ENCODE assay signal across 14 mouse cellular contexts in the genomic region with DNA sequence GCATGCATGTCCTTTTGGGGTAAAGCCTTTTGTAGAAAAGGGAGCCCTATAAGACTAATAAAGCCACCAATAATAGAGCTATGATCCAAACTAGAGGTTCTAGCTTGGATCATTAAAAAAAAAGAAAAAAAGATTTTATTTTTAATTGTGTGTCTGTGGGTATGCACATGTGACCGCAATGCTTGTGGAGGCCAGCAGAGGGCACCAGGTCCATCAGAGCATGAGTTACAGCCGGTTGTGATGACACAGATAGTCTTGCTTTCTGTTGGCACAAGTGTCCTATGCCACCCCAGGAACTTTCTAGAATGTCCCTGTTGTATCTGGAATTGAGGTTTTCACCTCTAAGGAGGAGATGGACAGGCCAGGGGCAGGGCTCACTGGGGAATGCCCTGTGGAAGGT. TPM values are rescaled to one million over a fixed set of nuclear protein-coding genes. Genes with fewer than 3 reads are reported as not detected.
DNase-seq lines count a peak whose midpoint lies in the region; ATAC-seq and TF ChIP-seq lines count a peak whose summit lies in the region.
"Had no signal": no experiment of that assay in that cellular context is flagged by ENCODE, and none has a peak within 500 bp of the region (broad histone marks: within the 10 kb centered on the region; RNA-seq: fewer than 3 reads in every experiment).

No protein-coding gene starts in this region.

- no peaks in the 10 kb centered on the region for H3K27me3 ChIP-seq in heart, adult 2 months (ENCODE audit: control insufficient read depth, insufficient read depth, low read length)
- peaks cover 5% of the 10 kb centered on the region for H3K27me3 ChIP-seq in midbrain, postnatal 0 days (ENCODE audit: insufficient read depth, low read length)
- H3K27me3 ChIP-seq in midbrain, embryonic 14.5 days (ENCODE audit: control insufficient read depth, insufficient read depth, low read length) = peaks cover 6% of the 10 kb centered on the region; the same call in 1 of the 2 replicates
- H3K27me3 ChIP-seq: heart, embryonic 13.5 days; kidney, embryonic 15.5 days; limb, embryonic 12.5 days had no signal

- peak; percentile 63 for TF ChIP-seq CTCF in heart, adult 2 months (IDR thresholded peaks at IDR 0.05)
- TF ChIP-seq CTCF in midbrain, postnatal 0 days (IDR thresholded peaks at IDR 0.05) = peak; percentile 34

- intact Hi-C loops in heart, adult 2 months (cut with DNase I) = no loop called here

- no peak for TF ChIP-seq EP300 in heart, adult 2 months (IDR thresholded peaks at IDR 0.05; ENCODE audit: insufficient read depth, low read depth, low read length)

- H3K36me3 ChIP-seq in heart, adult 2 months (ENCODE audit: control insufficient read depth, insufficient read depth, low read length) = no peaks in the 10 kb centered on the region
- H3K36me3 ChIP-seq in midbrain, postnatal 0 days (ENCODE audit: insufficient read depth, low read length) = no peaks in the 10 kb centered on the region
- peaks cover 3% of the 10 kb centered on the region; the same call in 1 of the 2 replicates for H3K36me3 ChIP-seq in midbrain, embryonic 14.5 days (ENCODE audit: control insufficient read depth, insufficient read depth, low read length)

- H3K9me3 ChIP-seq in midbrain, postnatal 0 days (ENCODE audit: low read length) = no peaks in the 10 kb centered on the region; the same call in 1 of the 2 replicates
- H3K9me3 ChIP-seq in midbrain, embryonic 14.5 days (ENCODE audit: control insufficient read depth, low read length) = no peaks in the 10 kb centered on the region
- H3K9me3 ChIP-seq: forebrain, embryonic 13.5 days; kidney, embryonic 15.5 days; limb, embryonic 12.5 days; midbrain, embryonic 13.5 days had no signal

- no peak overlapping the region for H3K27ac ChIP-seq in heart, adult 2 months
- no peak overlapping the region for H3K27ac ChIP-seq in midbrain, postnatal 0 days (ENCODE audit: low read depth, low read length)
- no peak overlapping the region for H3K27ac ChIP-seq in midbrain, embryonic 14.5 days (replicated peaks; ENCODE audit: low read depth, low read length)
- H3K27ac ChIP-seq: forebrain, embryonic 13.5 days; heart, embryonic 13.5 days; kidney, embryonic 15.5 days; limb, embryonic 12.5 days; midbrain, embryonic 13.5 days had no signal

- DNase-seq in heart, adult 2 months = no peak
- no peak for DNase-seq in heart, adult 8-10 months (ENCODE audit: low spot score)
- DNase-seq in midbrain, postnatal 0 days (ENCODE audit: low spot score) = no peak
- no peak for DNase-seq in midbrain, embryonic 14.5 days
- peak; percentile 79 for DNase-seq in ZHBTc4 (ENCODE audit: low read depth, low spot score)
- peak; percentile 70 for DNase-seq in naive thymus-derived CD4-positive, alpha-beta T cell, adult 2 months (ENCODE audit: low read depth)
- no peak for DNase-seq in retina, postnatal 1 day
- no peak for DNase-seq in left cerebral cortex, adult 9 months (ENCODE audit: low spot score in 2 of 2)

- H3K4me3 ChIP-seq in heart, adult 2 months = no peak overlapping the region
- no peak overlapping the region for H3K4me3 ChIP-seq in midbrain, postnatal 0 days (ENCODE audit: low read depth, low read length)
- no peak overlapping the region for H3K4me3 ChIP-seq in midbrain, embryonic 14.5 days (replicated peaks; ENCODE audit: low read depth, low read length)
- H3K4me3 ChIP-seq: forebrain, embryonic 13.5 days; heart, embryonic 13.5 days; kidney, embryonic 15.5 days; limb, embryonic 12.5 days; midbrain, embryonic 13.5 days had no signal

- H3K4me2 ChIP-seq in midbrain, postnatal 0 days (ENCODE audit: low read depth, low read length, poor library complexity, severe bottlenecking) = no peak overlapping the region
- no peak overlapping the region for H3K4me2 ChIP-seq in midbrain, embryonic 14.5 days (ENCODE audit: low read length)
- H3K4me2 ChIP-seq: forebrain, embryonic 13.5 days; heart, embryonic 13.5 days; kidney, embryonic 15.5 days; limb, embryonic 12.5 days; midbrain, embryonic 13.5 days had no signal

- H3K79me2 ChIP-seq in heart, adult 2 months (replicated peaks; ENCODE audit: control insufficient read depth, insufficient read depth, low read length) = 0 out of 2 replicates have a peak, but pooled peaks cover 1% of the 10 kb centered on the region

- no peak for ATAC-seq in midbrain, postnatal 0 days (ENCODE audit: low FRiP score)
- ATAC-seq in midbrain, embryonic 14.5 days (ENCODE audit: low FRiP score, low TSS enrichment) = no peak
- ATAC-seq: forebrain, embryonic 13.5 days; midbrain, embryonic 13.5 days had no signal

- WGBS in heart, adult 2 months = 90% methylated on average over 2 of the region's 2 CpGs
- WGBS in midbrain, postnatal 0 days = 92% methylated on average over 2 of the region's 2 CpGs
- WGBS in midbrain, embryonic 14.5 days = 89% methylated on average over 2 of the region's 2 CpGs

- no peak overlapping the region for H3K9ac ChIP-seq in heart, adult 2 months (ENCODE audit: low read depth, low read length)
- no peak overlapping the region for H3K9ac ChIP-seq in midbrain, postnatal 0 days (replicated peaks; ENCODE audit: low read length, poor library complexity, severe bottlenecking)
- no peak overlapping the region for H3K9ac ChIP-seq in midbrain, embryonic 14.5 days (replicated peaks; ENCODE audit: low read length)
- H3K9ac ChIP-seq: forebrain, embryonic 13.5 days; heart, embryonic 13.5 days; kidney, embryonic 15.5 days; limb, embryonic 12.5 days; midbrain, embryonic 13.5 days had no signal

- TF ChIP-seq POLR2A in heart, adult 2 months (IDR thresholded peaks at IDR 0.05; ENCODE audit: insufficient read depth, low read depth, low read length) = no peak

- H3K4me1 ChIP-seq in heart, adult 2 months (ENCODE audit: control insufficient read depth, insufficient read depth, low read length) = peaks cover 24% of the 10 kb centered on the region
- no peaks in the 10 kb centered on the region for H3K4me1 ChIP-seq in midbrain, postnatal 0 days (ENCODE audit: insufficient read depth, low read length)
- 0 out of 2 replicates have a peak, but pooled peaks cover 3% of the 10 kb centered on the region for H3K4me1 ChIP-seq in midbrain, embryonic 14.5 days (ENCODE audit: control insufficient read depth, insufficient read depth, low read length)

RNA-seq across cellular contexts. Expression of a gene that starts 5.4 kb away (rescaled TPM):
- 10 to 100 TPM; 60.8 to 75.0 TPM for total RNA-seq in heart, adult 2 months (2021)
- polyA plus RNA-seq in heart, adult 2 months (2012; rRNA removed) = 133 and 137 TPM in 2 replicates
- 10 to 100 TPM; 46.0 to 70.3 (median 55.0) TPM for total RNA-seq in heart, adult 8-10 months (2022)
- 32.4 TPM in 2 replicates for total RNA-seq in midbrain, postnatal 0 days (2014; rRNA removed)
- polyA plus RNA-seq in midbrain, postnatal 0 days (2015; fragmentation: Nextera tagmentation; extraction: Ambion mirVana) = 53.7 and 56.0 TPM in 2 replicates
- polyA plus RNA-seq in midbrain, embryonic 14.5 days (2014; fragmentation: Nextera tagmentation; extraction: Ambion mirVana) = 23.9 and 39.4 TPM in 2 replicates

RNA-seq across cellular contexts. Expression of a gene that starts 20.7 kb away (rescaled TPM):
- 10 to 100 TPM; 37.8 to 38.5 TPM for total RNA-seq in heart, adult 2 months (2021)
- 16.1 and 19.5 TPM in 2 replicates for polyA plus RNA-seq in heart, adult 2 months (2012; rRNA removed)
- 10 to 100 TPM; 30.2 to 50.2 (median 42.8) TPM for total RNA-seq in heart, adult 8-10 months (2022)
- 47.7 TPM in 2 replicates for total RNA-seq in midbrain, postnatal 0 days (2014; rRNA removed)
- polyA plus RNA-seq in midbrain, postnatal 0 days (2015; fragmentation: Nextera tagmentation; extraction: Ambion mirVana) = 120 and 141 TPM in 2 replicates
- polyA plus RNA-seq in midbrain, embryonic 14.5 days (2014; fragmentation: Nextera tagmentation; extraction: Ambion mirVana) = 101 and 121 TPM in 2 replicates

RNA-seq across cellular contexts. Expression of a gene that starts 20.8 kb away (rescaled TPM):
- 10 to 100 TPM; 56.5 to 66.5 TPM for total RNA-seq in heart, adult 2 months (2021)
- 36.6 and 48.0 TPM in 2 replicates for polyA plus RNA-seq in heart, adult 2 months (2012; rRNA removed)
- 10 to 100 TPM; 53.1 to 60.7 (median 57.3) TPM for total RNA-seq in heart, adult 8-10 months (2022)
- total RNA-seq in midbrain, postnatal 0 days (2014; rRNA removed) = 80.7 and 98.1 TPM in 2 replicates
- polyA plus RNA-seq in midbrain, postnatal 0 days (2015; fragmentation: Nextera tagmentation; extraction: Ambion mirVana) = 151 and 158 TPM in 2 replicates
- 196 and 205 TPM in 2 replicates for polyA plus RNA-seq in midbrain, embryonic 14.5 days (2014; fragmentation: Nextera tagmentation; extraction: Ambion mirVana)

RNA-seq across cellular contexts. Expression of a gene that starts 35.6 kb away (rescaled TPM):
- not detected for total RNA-seq in heart, adult 2 months (2021)
- polyA plus RNA-seq in heart, adult 2 months (2012; rRNA removed) = not detected in 2 replicates
- total RNA-seq in heart, adult 8-10 months (2022) = not detected
- total RNA-seq in midbrain, postnatal 0 days (2014; rRNA removed) = not detected in 2 replicates
- polyA plus RNA-seq in midbrain, postnatal 0 days (2015; fragmentation: Nextera tagmentation; extraction: Ambion mirVana) = not detected in 2 replicates
- polyA plus RNA-seq in midbrain, embryonic 14.5 days (2014; fragmentation: Nextera tagmentation; extraction: Ambion mirVana) = not detected in 2 replicates
- total RNA-seq: common myeloid progenitor, adult 5-6 weeks had no signal
- polyA plus RNA-seq: forebrain, embryonic 13.5 days; heart, embryonic 13.5 days; kidney, embryonic 15.5 days; midbrain, embryonic 13.5 days had no signal

RNA-seq across cellular contexts. Expression of a gene that starts 35.8 kb away (rescaled TPM):
- 10 to 100 TPM; 60.4 to 64.4 TPM for total RNA-seq in heart, adult 2 months (2021)
- polyA plus RNA-seq in heart, adult 2 months (2012; rRNA removed) = 67.8 and 79.9 TPM in 2 replicates
- 10 to 100 TPM; 59.9 to 67.2 (median 63.8) TPM for total RNA-seq in heart, adult 8-10 months (2022)
- total RNA-seq in midbrain, postnatal 0 days (2014; rRNA removed) = 148 and 151 TPM in 2 replicates
- 238 and 244 TPM in 2 replicates for polyA plus RNA-seq in midbrain, postnatal 0 days (2015; fragmentation: Nextera tagmentation; extraction: Ambion mirVana)
- 268 and 288 TPM in 2 replicates for polyA plus RNA-seq in midbrain, embryonic 14.5 days (2014; fragmentation: Nextera tagmentation; extraction: Ambion mirVana)

Comparison
In these comparisons a context has a peak if more than half of its experiments do, and no peak if none do; other contexts are left out.
1. DNase-seq: peak in ZHBTc4 (single experiment) and naive thymus-derived CD4-positive, alpha-beta T cell, adult 2 months (single experiment); none in heart, adult 2 months (0 of 2), heart, adult 8-10 months (single experiment), midbrain, postnatal 0 days (single experiment), midbrain, embryonic 14.5 days (single experiment), retina, postnatal 1 day (single experiment) and left cerebral cortex, adult 9 months (0 of 2).